Mouse (Mus musculus) urinary bladder, postnatal 36 days (tissue): ENCODE results near the gene Nrcam.

Source experiments
- DNase-seq, 2 experiments: peaks; one replicate each; pipeline ENCODE4 v3.0.0; 2022; ENCODE audit warnings: low spot score in 2 of 2, mixed read lengths in 1 of 2

Nrcam gene

GRCm38 (mm10) chr12:44617001-44617421 is 288.3 kb downstream of the Nrcam start:
- no peak for DNase-seq

GRCm38 (mm10) chr12:44617488-44617887 is 288.8 kb downstream of the Nrcam start:
- DNase-seq = no peak

GRCm38 (mm10) chr12:44639341-44639921 is 310.7 kb downstream of the Nrcam start:
- DNase-seq = no peak

GRCm38 (mm10) chr12:44640579-44640978 is 311.9 kb downstream of the Nrcam start:
- DNase-seq = no peak
